Mouse (Mus musculus) bone marrow macrophage, adult 2 months (primary cell): ENCODE data around the gene Phldb2.

ENCODE experiments used
- CTCF ChIP-seq: IDR thresholded peaks from 2 replicates; pipeline ENCODE4 v1.5.1; 2012; ENCODE audit warnings: low read depth, mild to moderate bottlenecking, low read length, moderate library complexity
- POLR2A ChIP-seq: IDR thresholded peaks from 2 replicates; pipeline ENCODE4 v1.6.1; 2012; ENCODE audit warnings: mild to moderate bottlenecking, low read depth, low read length, borderline replicate concordance

DNA sequence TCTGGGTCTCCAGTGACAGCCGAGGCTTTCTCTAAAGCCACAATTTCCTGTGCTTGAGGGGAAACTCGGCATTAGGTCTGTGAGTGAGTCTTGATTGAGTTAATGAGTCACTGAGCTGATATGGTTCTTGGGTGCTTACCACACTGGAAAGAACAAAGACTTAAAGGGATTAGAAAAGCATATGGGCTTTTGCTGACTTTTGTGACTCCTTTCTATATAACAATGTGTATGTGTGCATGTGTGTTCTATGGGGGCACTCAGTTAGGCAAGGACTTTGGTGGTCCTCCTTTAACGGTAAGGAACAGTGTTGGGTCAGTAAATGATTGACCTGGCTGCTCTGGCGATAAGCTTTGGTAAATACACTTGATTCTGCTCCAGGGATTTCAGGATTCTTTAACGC, 897 bp downstream of the Phldb2 start:
- TF ChIP-seq CTCF: no peak
- TF ChIP-seq POLR2A: no peak
